Mouse (Mus musculus): ENCODE results near the gene Krtap4-16.
"Not testable (repeated sequence)": the region's sequence is repeated elsewhere in the genome, so short reads cannot be mapped to it uniquely, and the experiment has no call there.

GRCm38 (mm10) chr11:99804346-99804745 lies 47.1 kb downstream of the Krtap4-16 start, which contains the start of gene Gm11554:
- TF ChIP-seq CTCF (IDR thresholded peaks at IDR 0.05; ENCODE audit: low read depth, low read length); GATA1 (IDR thresholded peaks at IDR 0.05; ENCODE audit: borderline replicate concordance, low read length); TAL1 (conservative IDR thresholded peaks at IDR 0.05; ENCODE audit: low read depth, low read length): not testable (repeated sequence)
